Mouse (Mus musculus) neural tube, embryonic 14.5 days (tissue): ENCODE measurements around the gene Mest. TPM values are rescaled to one million over a fixed set of nuclear protein-coding genes. Genes with fewer than 3 reads are reported as not detected.

Experiments used
- ATAC-seq: fragments of 200-750 bp; cut with Nextera tagmentation; 2 replicates; pipeline ENCODE4 v1.8.0; 2017; ENCODE audit warnings: low read depth, mild to moderate bottlenecking, moderate TSS enrichment, moderate library complexity
- H3K27ac ChIP-seq: fragments of 300-500 bp; sonication (generic); 2 replicates; pipeline ENCODE4 v1.5.1; 2014; ENCODE audit warnings: low read depth, mild to moderate bottlenecking, control low read depth, low read length, moderate library complexity, mixed read lengths
- H3K27me3 ChIP-seq: fragments of 300-500 bp; sonication (generic); 2 replicates; pipeline ENCODE4 v1.6.1; 2014; ENCODE audit warnings: low read length; ENCODE audit not compliant: control insufficient read depth, insufficient read depth
- H3K36me3 ChIP-seq: fragments of 300-500 bp; sonication (generic); 2 replicates; pipeline ENCODE4 v1.6.1; 2014; ENCODE audit warnings: low read length, mixed read lengths; ENCODE audit not compliant: control insufficient read depth, insufficient read depth
- H3K4me1 ChIP-seq: fragments of 300-500 bp; sonication (generic); 2 replicates; pipeline ENCODE4 v1.6.1; 2014; ENCODE audit warnings: low read length; ENCODE audit not compliant: control insufficient read depth, insufficient read depth
- H3K4me2 ChIP-seq: fragments of 300-500 bp; sonication (generic); 2 replicates; pipeline ENCODE4 v1.6.1; 2014; ENCODE audit warnings: mild to moderate bottlenecking, low read depth, low read length, control low read depth
- H3K4me3 ChIP-seq: fragments of 300-500 bp; sonication (generic); 2 replicates; pipeline ENCODE4 v1.5.1; 2014; ENCODE audit warnings: low read depth, low read length, control low read depth, mixed read lengths
- H3K9ac ChIP-seq: fragments of 300-500 bp; sonication (generic); replicated peaks from 2 replicates; pipeline ENCODE4 v1.6.1; 2014; ENCODE audit warnings: low read depth, mild to moderate bottlenecking, control low read depth, low read length, mixed read lengths
- H3K9me3 ChIP-seq: fragments of 300-500 bp; sonication (generic); 2 replicates; pipeline ENCODE4 v1.6.1; 2016; ENCODE audit warnings: low read length; ENCODE audit not compliant: control insufficient read depth
- WGBS: fragments of 180-500 bp; shearing (Covaris S2); extraction: QIAGEN DNeasy Blood & Tissue Kit; methylation state at CpG from one replicate; pipeline ENCODE4 v1.1.7; 2014; 5-methylcytosine and 5-hydroxymethylcytosine counted together
- polyA plus RNA-seq: library from polyadenylated mRNA; unstranded; fragments of >200 nt; fragmentation: Nextera tagmentation; extraction: Ambion mirVana; gene quantifications from 2 replicates; pipeline ENCODE4 v1.2.1, GENCODE M21; 2014

Gene Mest
- polyA plus RNA-seq, 1 experiment from 2014 or later: 353 TPM

GRCm38 (mm10) chr6:30698036-30698435, 25.3 kb upstream of the Mest start:
- Histone ChIP-seq H3K4me2 (no peak overlapping the region), H3K36me3 (no peaks in the 10 kb centered on the region), H3K4me3 (no peak overlapping the region), H3K9ac (no peak overlapping the region), H3K9me3 (no peaks in the 10 kb centered on the region), H3K27me3 (no peaks in the 10 kb centered on the region), H3K27ac (no peak overlapping the region), H3K4me1 (peaks cover 1% of the 10 kb centered on the region; the same call in 1 of the 2 replicates)
- 93% methylated on average over 4 of the region's 4 CpGs for WGBS
- ATAC-seq: no peak

GRCm38 (mm10) chr6:30700182-30700581, 23.2 kb upstream of the Mest start:
- no peaks in the 10 kb centered on the region for H3K4me1 ChIP-seq
- no peaks in the 10 kb centered on the region for H3K9me3 ChIP-seq
- H3K4me2 ChIP-seq: no peak overlapping the region
- H3K27me3 ChIP-seq: no peaks in the 10 kb centered on the region
- H3K27ac ChIP-seq: no peak overlapping the region
- 76% methylated on average over 6 of the region's 6 CpGs for WGBS
- H3K36me3 ChIP-seq: no peaks in the 10 kb centered on the region
- H3K4me3 ChIP-seq: no peak overlapping the region
- H3K9ac ChIP-seq: no peak overlapping the region
- ATAC-seq: no peak

- no peaks in the 10 kb centered on the region for H3K4me1 ChIP-seq
- H3K9me3 ChIP-seq: no peaks in the 10 kb centered on the region
- H3K27me3 ChIP-seq: no peaks in the 10 kb centered on the region
- no peak overlapping the region for H3K4me3 ChIP-seq
- no peak overlapping the region for H3K4me2 ChIP-seq
- H3K9ac ChIP-seq: no peak overlapping the region
- no peaks in the 10 kb centered on the region for H3K36me3 ChIP-seq
- 75% methylated on average over 6 of the region's 6 CpGs for WGBS
- ATAC-seq: no peak
- H3K27ac ChIP-seq: no peak overlapping the region
Measured at GRCm38 (mm10) chr6:30702881-30703280, 20.5 kb upstream of the Mest start.

- no peaks in the 10 kb centered on the region for H3K4me1 ChIP-seq
- no peak overlapping the region for H3K27ac ChIP-seq
- ATAC-seq: no peak
- WGBS: 93% methylated on average over 6 of the region's 6 CpGs
- H3K9me3 ChIP-seq: no peaks in the 10 kb centered on the region
- no peak overlapping the region for H3K4me3 ChIP-seq
- no peak overlapping the region for H3K4me2 ChIP-seq
- H3K36me3 ChIP-seq: no peaks in the 10 kb centered on the region
- no peak overlapping the region for H3K9ac ChIP-seq
- H3K27me3 ChIP-seq: no peaks in the 10 kb centered on the region
Measured at GRCm38 (mm10) chr6:30703476-30703875, 19.9 kb upstream of the Mest start.

- ATAC-seq: no peak
- H3K9ac ChIP-seq: no peak overlapping the region
- WGBS: 87% methylated on average over 9 of the region's 9 CpGs
- no peak overlapping the region for H3K4me2 ChIP-seq
- H3K4me3 ChIP-seq: no peak overlapping the region
- H3K27ac ChIP-seq: no peak overlapping the region
- no peaks in the 10 kb centered on the region for H3K4me1 ChIP-seq
- no peaks in the 10 kb centered on the region for H3K36me3 ChIP-seq
- no peaks in the 10 kb centered on the region for H3K9me3 ChIP-seq
- H3K27me3 ChIP-seq: no peaks in the 10 kb centered on the region
Measured at GRCm38 (mm10) chr6:30703977-30704602, 19.3 kb upstream of the Mest start.

- no peaks in the 10 kb centered on the region for H3K36me3 ChIP-seq
- peak overlapping the region; percentile 11; the same call in 1 of the 2 replicates for H3K9ac ChIP-seq
- no peaks in the 10 kb centered on the region for H3K27me3 ChIP-seq
- no peak overlapping the region for H3K27ac ChIP-seq
- H3K4me1 ChIP-seq: no peaks in the 10 kb centered on the region
- WGBS: 27% methylated on average over 6 of the region's 6 CpGs
- no peak overlapping the region for H3K4me3 ChIP-seq
- H3K9me3 ChIP-seq: no peaks in the 10 kb centered on the region
- no peak for ATAC-seq
- H3K4me2 ChIP-seq: 0 out of 2 replicates have a peak overlapping the region, but pooled peaks have one; percentile 1
Measured at GRCm38 (mm10) chr6:30709115-30709514, 14.2 kb upstream of the Mest start.

GRCm38 (mm10) chr6:30710371-30711364, 12.7 kb upstream of the Mest start:
- no peak overlapping the region for H3K9ac ChIP-seq
- WGBS: 54% methylated on average over 25 of the region's 25 CpGs

GRCm38 (mm10) chr6:30711365-30711763, 12.0 kb upstream of the Mest start:
- ATAC-seq: no peak
- Histone ChIP-seq H3K9me3 (no peaks in the 10 kb centered on the region), H3K36me3 (no peaks in the 10 kb centered on the region), H3K27ac (no peak overlapping the region), H3K4me1 (no peaks in the 10 kb centered on the region; the same call in 1 of the 2 replicates), H3K4me3 (no peak overlapping the region), H3K4me2 (no peak overlapping the region), H3K27me3 (no peaks in the 10 kb centered on the region), H3K9ac (no peak overlapping the region)
- 59% methylated on average over 10 of the region's 10 CpGs for WGBS

More at GRCm38 (mm10) chr6:30710371-30711364, 12.7 kb upstream of the Mest start:
- no peaks in the 10 kb centered on the region for H3K27me3 ChIP-seq
- no peak overlapping the region for H3K4me3 ChIP-seq
- H3K27ac ChIP-seq: no peak overlapping the region
- H3K4me1 ChIP-seq: no peaks in the 10 kb centered on the region; the same call in 1 of the 2 replicates
- H3K9me3 ChIP-seq: no peaks in the 10 kb centered on the region
- ATAC-seq: no peak
- no peaks in the 10 kb centered on the region for H3K36me3 ChIP-seq
- no peak overlapping the region for H3K4me2 ChIP-seq

- Histone ChIP-seq H3K36me3 (no peaks in the 10 kb centered on the region), H3K4me3 (no peak overlapping the region), H3K9me3 (no peaks in the 10 kb centered on the region), H3K4me1 (no peaks in the 10 kb centered on the region; the same call in 1 of the 2 replicates), H3K4me2 (no peak overlapping the region), H3K27me3 (no peaks in the 10 kb centered on the region), H3K9ac (no peak overlapping the region), H3K27ac (no peak overlapping the region)
- 53% methylated on average over 7 of the region's 7 CpGs for WGBS
- no peak for ATAC-seq
Measured at GRCm38 (mm10) chr6:30712484-30712883, 10.9 kb upstream of the Mest start.
